Mouse (Mus musculus) kidney, postnatal 25 days (tissue): ENCODE results near the gene Ace3.
"Not testable (repeated sequence)": the region's sequence is repeated elsewhere in the genome, so short reads cannot be mapped to it uniquely, and the experiment has no call there.

Source experiments
- DNase-seq, 2 experiments: peaks; one replicate each; pipeline ENCODE4 v3.0.0; 2021; ENCODE audit warnings: mixed read lengths in 2 of 2

The Ace3 gene

GRCm38 (mm10) chr11:105984452-105984851 lies 10.0 kb upstream of the Ace3 start:
- no peak for DNase-seq

GRCm38 (mm10) chr11:105987446-105987845 lies 7.0 kb upstream of the Ace3 start:
- DNase-seq = no peak

- DNase-seq = no peak
Measured at GRCm38 (mm10) chr11:105989446-105989845, 5.0 kb upstream of the Ace3 start.

- peak; percentile 15 to 73 for DNase-seq
Measured at GRCm38 (mm10) chr11:105990231-105990630, 4.2 kb upstream of the Ace3 start.

GRCm38 (mm10) chr11:106000062-106000461 lies 5.6 kb downstream of the Ace3 start:
- no peak for DNase-seq

- DNase-seq = peak in 1 of 2 experiments; percentile 46
Measured at GRCm38 (mm10) chr11:106001718-106002117, 7.2 kb downstream of the Ace3 start.

GRCm38 (mm10) chr11:106004576-106004975 lies 10.1 kb downstream of the Ace3 start:
- DNase-seq = peak; percentile 58 to 85

- DNase-seq = peak; percentile 90 to 93
Measured at GRCm38 (mm10) chr11:106005970-106006369, 11.5 kb downstream of the Ace3 start.

- peak; percentile 85 to 86 for DNase-seq
Measured at GRCm38 (mm10) chr11:106007821-106008220, 13.3 kb downstream of the Ace3 start, which contains the start of gene Kcnh6. Gene Kcnh6 (plus strand): TSS chr11:106008124.

GRCm38 (mm10) chr11:106012711-106013110 lies 18.2 kb downstream of the Ace3 start:
- no peak for DNase-seq

- DNase-seq = peak; percentile 55 to 70
Measured at GRCm38 (mm10) chr11:106013556-106014225, 19.2 kb downstream of the Ace3 start.

- no peak for DNase-seq
Measured at GRCm38 (mm10) chr11:106016440-106016839, 22.0 kb downstream of the Ace3 start.

- DNase-seq = peak in 1 of 2 experiments; percentile 33
Measured at GRCm38 (mm10) chr11:106020051-106020763, 25.7 kb downstream of the Ace3 start.

- no peak for DNase-seq
Measured at GRCm38 (mm10) chr11:106025774-106026173, 31.3 kb downstream of the Ace3 start.

GRCm38 (mm10) chr11:106026465-106027151 lies 32.1 kb downstream of the Ace3 start:
- DNase-seq = peak; percentile 65 to 75

GRCm38 (mm10) chr11:106027607-106028006 lies 33.1 kb downstream of the Ace3 start:
- DNase-seq = no peak

- DNase-seq = not testable (repeated sequence)
Measured at GRCm38 (mm10) chr11:106032074-106032473, 37.6 kb downstream of the Ace3 start.

- DNase-seq = peak; percentile 31 to 50
Measured at GRCm38 (mm10) chr11:106033491-106033919, 39.0 kb downstream of the Ace3 start.

GRCm38 (mm10) chr11:106034986-106035385 lies 40.5 kb downstream of the Ace3 start:
- no peak for DNase-seq

GRCm38 (mm10) chr11:106036548-106037417 lies 42.3 kb downstream of the Ace3 start, which contains the start of gene Dcaf7:
Gene Dcaf7 (plus strand): TSS chr11:106036872.
- DNase-seq = peak; percentile 96 to 98

- DNase-seq = peak in 1 of 2 experiments; percentile 50
Measured at GRCm38 (mm10) chr11:106037418-106037751, 42.9 kb downstream of the Ace3 start.

GRCm38 (mm10) chr11:106044349-106044748 lies 49.9 kb downstream of the Ace3 start:
- DNase-seq = no peak
